Mouse (Mus musculus): ENCODE measurements around the gene Gabbr2.
"Not testable (repeated sequence)": the region's sequence is repeated elsewhere in the genome, so short reads cannot be mapped to it uniquely, and the experiment has no call there.

Gabbr2 gene

DNA sequence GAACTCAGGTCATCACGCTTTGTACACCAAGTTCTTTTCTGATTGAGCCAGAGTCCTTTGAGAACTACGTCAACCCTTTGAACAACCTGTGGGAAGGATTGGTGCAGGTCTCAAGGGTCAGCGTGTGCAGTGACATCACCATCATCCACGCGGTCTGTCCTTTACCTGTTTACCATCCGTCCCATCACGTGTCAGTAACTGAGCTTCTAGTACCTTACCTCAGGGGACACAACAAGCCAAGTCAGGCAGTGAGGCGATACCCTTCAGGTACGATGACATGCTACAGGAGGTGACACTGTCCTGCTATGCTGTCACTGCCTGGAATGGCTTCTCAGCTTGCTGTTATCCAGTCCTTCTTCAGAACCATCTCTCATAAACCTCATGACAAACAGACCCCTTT is 330.2 kb downstream of the Gabbr2 start:
- in situ Hi-C loops (cut with MboI, MseI), result no loop called here

DNA sequence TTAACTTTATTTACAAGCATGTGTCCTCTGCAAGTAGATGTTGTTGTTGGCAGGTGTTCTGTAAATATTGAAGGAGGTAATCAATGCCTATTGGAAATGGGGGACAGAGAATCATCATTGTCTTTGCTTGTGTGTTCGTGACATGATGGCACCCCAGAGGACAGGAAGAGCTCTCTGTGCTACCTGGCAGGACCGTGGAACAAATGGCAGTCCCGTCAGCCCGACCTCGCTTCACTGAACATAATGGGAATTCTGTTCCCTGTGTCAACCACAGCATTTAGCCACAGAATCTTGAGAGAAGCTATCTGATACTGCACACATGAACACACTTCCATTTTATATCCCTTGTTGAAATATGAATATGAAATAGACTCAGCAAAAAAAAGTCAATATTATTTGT is 332.7 kb downstream of the Gabbr2 start:
- in situ Hi-C loops (cut with MboI, MseI), result no loop called here

DNA sequence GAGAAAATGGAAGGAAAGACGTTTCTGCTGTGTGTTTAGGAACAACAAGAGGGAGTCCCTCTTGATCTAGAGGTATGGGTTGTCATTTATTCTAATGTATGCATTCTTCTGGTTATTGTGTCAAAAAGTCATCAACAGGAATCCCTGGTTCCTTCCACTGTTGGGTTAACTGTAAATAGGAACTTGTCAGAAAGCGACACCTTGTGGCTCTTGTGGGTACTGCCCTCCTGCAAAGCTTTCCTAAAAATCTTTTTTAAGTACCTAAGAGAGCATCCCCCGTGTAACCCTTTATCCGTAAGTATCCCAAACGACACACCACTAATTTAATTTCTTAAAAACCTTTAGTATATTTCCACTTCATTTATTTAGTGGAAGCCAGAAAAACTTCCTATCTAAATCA is 334.6 kb downstream of the Gabbr2 start:
- in situ Hi-C loops (cut with MboI, MseI), result no loop called here

DNA sequence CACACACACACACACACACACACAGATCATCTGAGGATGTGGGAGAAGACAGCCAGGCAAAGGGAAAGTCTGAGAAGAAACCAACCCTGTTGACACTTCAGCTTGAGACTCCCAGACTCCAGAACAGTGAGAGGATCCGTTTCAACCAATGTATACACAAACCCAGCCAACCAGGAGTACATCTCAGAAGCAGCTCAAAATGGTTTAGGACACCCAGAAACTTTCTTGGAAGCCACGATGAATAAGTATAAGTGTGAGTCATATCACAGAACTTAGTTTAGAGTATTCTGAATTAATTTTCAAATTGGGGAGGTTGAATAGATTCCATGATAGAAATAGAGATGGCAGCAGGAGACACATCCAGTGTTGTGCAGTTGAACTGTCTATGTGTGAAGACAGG is 335.7 kb downstream of the Gabbr2 start:
- in situ Hi-C loops (cut with MboI, MseI), result no loop called here

DNA sequence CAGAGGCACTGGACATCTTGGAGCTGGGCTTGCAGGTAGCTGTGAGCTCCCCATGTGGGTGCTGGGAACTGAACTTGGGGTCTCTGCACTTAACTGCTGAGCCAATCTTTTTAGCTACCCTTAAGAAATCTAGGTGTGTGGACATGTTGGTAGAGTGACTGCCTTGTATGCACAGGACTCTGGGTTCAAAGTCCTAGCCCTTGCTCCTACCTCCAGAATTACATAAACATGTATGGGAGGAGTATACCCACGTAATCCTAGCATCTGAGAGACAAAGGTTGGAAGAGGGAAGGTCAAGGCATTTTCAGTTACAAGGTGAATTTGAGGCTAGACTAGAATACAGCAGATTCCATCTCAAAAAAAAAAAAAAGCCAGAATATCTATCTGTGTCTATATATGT is 336.4 kb downstream of the Gabbr2 start:
- in situ Hi-C loops (cut with MboI, MseI), result no loop called here

DNA sequence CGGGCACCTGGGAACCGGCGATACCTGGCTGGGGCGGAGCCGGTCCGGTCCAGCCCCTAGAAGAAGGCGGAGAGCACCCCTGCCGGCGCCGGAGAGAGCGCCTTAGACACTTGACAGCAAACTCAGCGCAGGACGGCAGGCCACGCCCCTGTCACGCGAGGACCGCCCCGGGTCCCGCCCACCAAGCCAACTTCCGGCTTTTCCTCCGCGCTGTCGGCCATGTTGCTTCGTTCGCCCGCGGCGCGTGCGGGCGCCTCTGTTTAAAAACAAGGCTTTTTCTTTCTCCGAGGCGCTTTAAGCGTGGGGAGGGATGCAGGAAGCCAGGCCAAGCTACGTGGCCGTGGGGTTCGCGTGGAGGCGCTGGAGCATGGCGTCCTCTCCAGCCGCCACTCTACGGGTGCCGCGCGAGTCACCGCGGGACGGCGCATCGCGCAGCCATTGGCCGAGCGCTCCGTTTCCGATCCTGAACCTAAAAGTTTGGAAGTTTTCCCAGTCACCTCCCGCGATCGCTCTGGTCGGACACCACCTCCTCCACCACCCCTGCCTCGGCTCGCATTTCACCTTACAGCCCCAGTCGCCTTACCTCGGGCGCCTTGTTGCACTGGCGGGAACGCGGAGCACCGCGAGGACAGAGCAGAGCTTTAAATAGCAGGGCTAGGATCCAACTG is 341.5 kb downstream of the Gabbr2 start, which contains the start of gene Tbc1d2:
Gene Tbc1d2 (minus strand): TSS at position 124 of the 668 bp plus-strand sequence.
- in situ Hi-C loops (cut with MboI, MseI), result no loop called here

DNA sequence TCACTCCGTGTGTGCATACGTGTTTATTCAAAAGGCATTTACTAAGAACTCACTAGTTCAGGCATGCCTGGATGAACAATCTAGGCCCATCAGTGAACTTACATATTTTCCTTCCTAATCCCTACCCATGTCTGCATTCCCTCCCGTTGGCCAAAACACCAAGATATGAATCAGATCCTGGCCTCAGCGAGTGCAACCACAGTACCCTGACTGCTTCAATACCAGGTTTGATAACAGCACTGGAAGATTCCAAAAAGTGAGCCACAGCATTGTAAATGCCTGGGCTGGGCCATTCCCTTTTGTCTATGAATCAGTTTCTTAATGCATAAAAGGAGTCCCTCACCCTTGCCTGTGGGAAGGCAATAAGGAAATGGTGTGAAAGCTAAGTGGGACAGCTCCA is 342.5 kb downstream of the Gabbr2 start:
- in situ Hi-C loops (cut with MboI, MseI), result loop anchor here (5.0 kb wide), 1 partner anchor 37 kb away; no protein-coding TSS in a partner anchor

DNA sequence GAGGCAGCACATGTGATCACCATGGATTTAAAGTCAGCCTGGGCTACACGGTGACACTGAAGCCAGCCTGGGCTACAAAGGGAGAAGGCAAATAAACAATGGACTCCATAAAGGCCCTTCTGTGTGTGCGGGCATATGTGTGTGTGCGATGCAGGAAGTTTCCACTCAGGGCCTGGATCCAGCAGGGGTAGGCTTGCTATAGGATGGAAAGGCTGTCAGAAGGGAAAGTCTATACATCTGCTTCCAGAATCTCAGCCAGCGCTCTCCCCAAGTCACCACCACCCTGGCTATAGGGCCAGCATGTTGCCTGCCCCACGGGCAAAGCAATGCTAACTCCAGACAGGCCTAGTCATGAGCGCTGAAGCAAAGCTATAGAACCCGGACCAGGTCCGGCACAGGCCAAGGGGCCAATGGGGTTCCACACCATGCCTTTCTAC is 348.0 kb downstream of the Gabbr2 start:
- in situ Hi-C loops (cut with MboI, MseI), result no loop called here

DNA sequence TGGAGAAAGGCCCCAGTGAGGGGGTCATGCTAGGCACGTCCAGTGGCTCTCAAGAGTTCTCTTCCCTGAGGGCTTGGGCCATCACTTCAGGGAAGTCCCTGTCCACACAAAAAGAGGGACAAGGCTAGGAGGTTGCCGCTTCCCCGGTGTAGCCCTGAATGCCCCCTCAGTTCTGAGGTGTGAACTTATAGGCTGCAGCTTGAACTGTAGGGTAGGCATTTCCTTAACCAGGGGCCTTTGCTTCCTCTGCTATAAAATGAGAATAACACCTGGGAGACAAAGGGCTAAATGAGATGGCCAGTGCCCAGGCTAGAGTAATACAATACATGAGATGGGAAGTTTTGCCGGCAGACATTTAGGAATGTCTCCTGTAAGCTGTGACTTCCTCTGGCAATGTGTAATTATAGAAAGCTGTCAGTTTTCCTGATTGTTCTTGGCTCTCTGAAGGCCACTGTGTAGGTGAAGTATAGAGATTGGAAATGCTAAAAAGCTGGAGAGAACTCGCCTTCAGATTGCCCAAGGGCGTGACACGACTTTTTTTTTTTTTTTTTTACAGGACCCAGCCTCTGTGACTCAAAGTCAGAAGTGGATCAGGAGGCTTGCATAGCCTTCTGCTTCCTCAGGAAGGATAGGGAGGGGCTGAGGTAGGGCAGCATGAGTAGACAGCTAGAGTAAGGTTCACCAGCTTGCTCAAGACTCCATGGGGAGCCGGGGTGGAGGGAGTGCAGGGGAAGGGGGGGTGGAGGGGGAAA is 348.6 kb downstream of the Gabbr2 start:
- in situ Hi-C loops (cut with MboI, MseI), result no loop called here

DNA sequence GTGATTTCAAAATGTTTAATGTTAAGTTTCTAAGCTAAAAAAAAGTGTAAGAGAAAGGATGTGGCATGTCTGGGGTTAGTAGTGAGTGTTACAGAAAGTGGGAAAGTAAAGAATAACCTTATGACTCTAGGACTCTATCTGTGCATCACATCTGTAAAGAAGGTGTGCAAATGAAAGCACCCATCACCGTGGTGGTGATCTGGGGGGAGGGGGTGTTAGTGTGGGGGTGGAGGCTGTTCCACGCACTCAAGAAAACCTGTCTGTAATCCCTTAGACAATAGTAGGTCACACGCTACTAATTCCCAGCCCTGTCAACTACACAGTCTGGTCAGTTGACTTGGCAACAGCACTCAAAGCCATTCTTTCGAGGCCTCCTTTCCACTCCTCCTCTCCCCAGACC is 350.4 kb downstream of the Gabbr2 start:
- in situ Hi-C loops (cut with MboI, MseI), result no loop called here

DNA sequence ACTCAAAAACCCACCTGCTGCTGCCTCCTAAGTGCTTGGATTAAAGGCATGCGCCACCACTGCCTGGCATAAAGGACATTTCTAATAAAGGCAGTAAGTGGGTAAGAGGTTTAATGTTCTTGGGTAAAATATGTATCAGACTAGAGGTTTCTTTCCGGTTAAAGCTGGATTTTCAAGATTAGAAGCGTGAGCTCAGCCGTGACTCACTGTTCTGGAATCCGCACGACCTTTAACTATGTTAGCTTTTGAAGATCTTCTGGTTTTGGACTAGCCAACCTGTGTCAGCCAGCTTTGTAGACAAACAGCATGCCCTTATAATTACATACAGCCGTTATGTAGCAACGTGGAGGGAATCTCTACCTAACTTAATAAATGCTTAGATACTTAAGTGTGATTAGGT is 351.8 kb downstream of the Gabbr2 start:
- in situ Hi-C loops (cut with MboI, MseI), result no loop called here

DNA sequence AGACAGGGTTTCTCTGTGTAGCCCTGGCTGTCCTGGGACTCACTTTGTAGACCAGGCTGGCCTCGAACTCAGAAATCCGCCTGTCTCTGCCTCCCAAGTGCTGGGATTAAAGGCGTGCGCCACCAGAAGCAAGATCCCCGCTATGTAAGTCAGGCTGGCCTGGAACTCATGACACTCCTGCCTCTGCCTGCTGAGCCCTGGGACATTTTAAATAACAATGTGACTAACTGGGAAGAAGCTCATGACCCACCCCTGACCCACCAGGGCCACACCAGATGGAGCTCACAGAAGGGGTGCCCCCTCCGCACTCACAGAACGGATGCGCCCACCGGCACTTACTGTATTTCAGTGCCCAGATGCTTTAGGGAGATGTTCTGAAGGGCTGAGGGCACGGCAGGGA is 354.4 kb downstream of the Gabbr2 start:
- in situ Hi-C loops (cut with MboI, MseI), result not testable (repeated sequence)

DNA sequence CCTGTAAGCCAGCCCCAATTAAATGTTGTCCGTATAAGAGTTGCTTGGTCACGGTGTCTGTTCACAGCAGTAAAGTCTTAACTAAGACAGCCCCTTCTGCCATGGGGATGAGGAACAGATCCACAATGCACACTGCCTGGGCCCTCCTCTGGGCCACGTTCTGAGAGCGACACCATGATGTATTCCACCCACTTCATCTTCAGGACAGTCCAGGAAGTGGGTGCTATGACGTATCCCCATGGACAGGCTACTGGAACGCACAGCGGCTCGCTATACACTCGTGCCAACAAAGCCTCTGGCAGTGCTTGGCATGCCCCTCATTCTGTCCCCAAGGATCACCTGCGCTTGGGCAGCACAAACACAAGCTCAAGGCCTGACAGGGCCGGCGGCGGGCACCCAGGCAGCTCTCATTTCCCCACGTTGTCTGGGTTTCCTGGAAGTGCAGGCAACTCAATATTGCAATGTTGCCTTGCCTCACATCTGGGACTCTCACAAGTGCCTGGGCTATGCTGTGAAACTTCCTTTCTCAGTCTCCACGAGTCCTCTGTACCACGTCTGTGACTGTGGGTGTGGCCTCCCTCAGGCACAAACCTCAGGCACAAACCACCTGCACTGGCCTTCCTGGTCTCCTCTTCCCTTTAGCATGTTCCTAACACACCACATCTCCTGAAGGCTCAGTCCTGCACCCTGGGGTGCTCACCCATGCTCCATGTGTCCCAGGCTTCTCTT is 355.8 kb downstream of the Gabbr2 start:
- in situ Hi-C loops (cut with MboI, MseI), result no loop called here

DNA sequence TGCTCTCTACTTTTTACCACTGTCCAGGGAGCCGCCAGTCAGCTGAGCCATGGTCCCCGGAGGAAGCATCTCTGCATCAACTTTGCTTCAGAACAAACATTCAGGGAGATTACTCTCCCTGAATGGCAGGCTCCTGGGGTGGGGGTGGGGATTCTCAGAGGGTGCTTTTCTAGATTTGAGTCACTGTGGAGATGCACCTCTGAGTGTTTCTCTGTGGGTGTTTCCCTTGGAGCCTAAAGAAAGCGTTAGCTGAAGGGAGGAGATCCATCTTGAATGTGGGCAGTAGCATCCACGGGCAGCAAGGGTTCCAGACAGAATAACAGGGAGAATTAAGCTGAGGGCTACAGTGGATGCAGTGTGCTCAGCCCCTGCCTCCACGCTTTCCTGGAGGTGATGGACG is 356.8 kb downstream of the Gabbr2 start:
- in situ Hi-C loops (cut with MboI, MseI), result no loop called here

DNA sequence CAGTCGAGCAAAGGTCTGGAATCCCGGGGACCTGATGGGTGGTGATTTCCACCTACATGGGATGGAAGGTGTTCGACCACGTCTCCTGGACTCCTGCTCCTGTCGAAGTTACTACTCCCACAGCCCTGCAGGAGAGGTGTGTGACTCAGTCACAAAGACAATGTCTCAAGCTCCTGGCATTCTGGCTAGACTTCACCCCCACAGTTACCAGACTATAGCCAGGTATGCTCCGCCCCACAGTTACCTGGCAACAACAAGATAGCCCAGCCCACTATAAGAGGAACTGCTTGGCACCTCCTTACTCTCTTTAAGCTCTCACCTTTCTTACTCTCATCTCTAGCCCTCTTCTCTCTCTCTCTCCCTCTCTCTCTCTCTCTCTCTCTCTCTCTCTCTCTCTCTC is 358.1 kb downstream of the Gabbr2 start:
- in situ Hi-C loops (cut with MboI, MseI), result not testable (repeated sequence)

DNA sequence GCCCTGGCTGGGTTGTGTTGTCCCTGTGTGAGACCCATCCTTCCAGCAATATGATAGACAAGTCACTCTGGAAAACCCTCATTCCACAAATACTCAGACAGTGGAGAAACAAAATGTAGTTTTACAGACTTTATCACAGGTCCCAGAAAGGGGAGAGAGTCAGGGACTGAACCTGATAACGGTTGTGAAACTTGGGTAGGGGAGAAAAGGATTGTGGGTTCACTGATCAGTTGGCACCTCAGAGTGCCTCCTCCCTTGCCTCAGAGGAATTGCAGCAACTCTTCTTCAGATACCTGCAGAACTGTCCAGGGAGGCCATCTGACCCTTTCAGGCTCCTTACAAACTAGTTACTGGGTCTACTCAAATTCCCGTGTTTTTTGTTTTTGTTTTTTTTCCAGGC is 359.2 kb downstream of the Gabbr2 start:
- in situ Hi-C loops (cut with MboI, MseI), result no loop called here

DNA sequence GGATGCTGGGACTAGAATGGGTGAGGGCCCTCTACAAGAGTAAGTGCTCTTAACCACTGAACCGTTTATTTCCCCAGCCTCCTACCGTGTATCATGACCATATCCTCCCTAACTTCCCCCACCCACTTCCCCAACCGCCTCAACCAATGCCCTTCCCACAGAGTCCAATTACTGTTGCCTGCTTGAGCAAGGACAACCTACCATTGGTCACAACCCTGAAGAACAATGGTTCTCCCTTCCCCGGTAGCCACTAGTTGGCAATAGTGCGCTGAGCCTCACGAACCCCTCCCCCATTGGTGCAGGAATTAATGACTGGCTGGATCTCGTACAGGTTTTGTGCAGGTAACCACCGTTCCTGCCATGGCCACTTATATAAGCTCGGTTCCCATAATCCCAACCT is 361.3 kb downstream of the Gabbr2 start:
- in situ Hi-C loops (cut with MboI, MseI), result no loop called here

DNA sequence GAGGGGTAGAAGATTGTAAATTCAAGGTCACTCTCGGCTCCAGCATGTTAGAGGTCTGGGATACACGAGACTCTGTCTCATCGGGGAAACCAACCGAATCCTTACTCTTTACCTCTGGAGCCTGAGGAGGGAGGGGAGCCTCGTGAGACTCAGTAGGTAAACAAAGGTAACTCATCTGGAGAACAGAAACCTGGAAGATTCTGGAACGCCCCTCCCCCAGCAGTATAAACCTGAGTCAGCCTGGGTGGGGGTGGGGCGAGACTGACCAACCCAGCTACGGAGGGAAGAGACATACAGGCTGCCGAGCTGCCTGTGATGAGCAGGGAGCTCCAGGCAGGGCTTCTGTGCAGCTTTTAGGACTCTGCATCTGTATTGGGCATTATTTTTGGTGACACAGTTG is 362.8 kb downstream of the Gabbr2 start:
- in situ Hi-C loops (cut with MboI, MseI), result no loop called here

DNA sequence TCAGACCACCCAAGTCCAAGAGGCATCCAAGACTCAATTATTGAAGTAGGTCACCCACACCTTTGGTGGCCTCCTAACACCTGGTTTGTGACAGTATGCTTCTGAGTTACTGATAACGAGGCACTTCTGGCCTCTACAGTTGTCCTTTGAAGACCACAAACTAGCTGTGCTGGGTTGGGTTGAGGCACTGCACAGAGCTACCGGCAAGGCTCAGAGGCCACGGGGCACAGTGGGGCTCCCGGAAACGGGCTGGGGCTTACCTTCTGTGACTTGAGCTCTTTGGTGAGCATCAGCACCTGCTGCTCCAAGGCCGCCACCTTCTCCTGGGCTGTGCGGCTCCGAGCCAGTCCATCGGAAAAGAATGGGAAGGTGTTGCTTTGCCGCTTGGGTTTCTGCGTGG is 363.6 kb downstream of the Gabbr2 start:
- in situ Hi-C loops (cut with MboI, MseI), result no loop called here

DNA sequence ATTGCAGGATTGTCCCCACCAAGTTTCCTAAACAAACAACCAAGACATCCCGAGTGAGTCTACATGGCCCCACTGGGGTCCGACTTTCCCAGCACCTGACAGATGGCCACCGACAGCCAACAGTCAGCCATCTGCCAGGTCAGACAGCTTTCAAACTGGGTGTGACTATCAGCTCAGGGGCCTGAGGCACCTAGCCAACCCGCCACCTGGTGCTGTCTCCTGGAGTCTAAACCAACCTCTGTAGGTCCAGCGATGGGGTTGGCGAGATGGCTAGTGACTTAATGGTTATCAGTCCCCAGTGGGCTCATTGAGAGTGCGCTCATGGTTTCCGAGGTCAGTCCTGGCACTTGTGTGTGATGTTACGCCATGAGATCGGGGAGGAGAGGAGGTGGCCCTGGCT is 366.6 kb downstream of the Gabbr2 start:
- in situ Hi-C loops (cut with MboI, MseI), result no loop called here

DNA sequence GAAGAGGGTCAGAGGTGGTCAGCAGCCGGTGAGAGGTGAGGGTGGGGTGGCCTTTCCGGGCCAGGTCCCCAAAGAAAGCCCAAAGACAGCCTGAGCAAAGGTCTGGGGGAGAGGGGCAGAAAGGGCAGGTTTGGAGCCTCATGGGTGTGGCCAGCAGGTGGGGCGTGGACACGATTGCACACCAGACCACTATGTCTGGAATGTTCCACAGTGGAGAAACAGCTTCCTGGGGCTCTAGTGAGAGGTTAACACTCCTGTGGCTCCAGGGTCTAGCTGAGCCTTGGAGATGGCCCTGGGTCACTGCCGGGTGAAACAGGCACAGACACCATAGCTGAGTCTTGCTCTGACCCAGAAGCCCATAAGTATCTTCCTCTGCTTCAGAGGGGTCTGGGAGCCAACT is 368.7 kb downstream of the Gabbr2 start:
- in situ Hi-C loops (cut with MboI, MseI), result no loop called here

DNA sequence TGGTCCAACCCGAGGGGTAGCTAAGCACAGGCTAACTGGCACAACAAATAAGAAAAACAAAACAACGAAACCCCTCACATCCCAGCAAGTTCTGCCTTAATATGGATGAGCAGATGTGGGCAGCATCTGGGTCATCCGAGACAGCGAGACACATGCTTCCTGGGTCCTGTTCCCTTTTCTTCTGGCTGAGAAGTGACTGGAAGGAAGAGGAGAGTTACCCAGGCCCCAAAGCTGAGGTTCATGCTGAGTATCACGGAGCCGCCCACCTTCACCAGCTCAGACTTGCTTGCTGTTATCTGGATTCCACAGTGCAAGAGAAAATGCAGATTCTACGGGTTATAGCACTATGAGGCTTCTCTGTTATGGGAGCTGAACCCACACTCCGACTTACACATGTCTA is 370.7 kb downstream of the Gabbr2 start:
- in situ Hi-C loops (cut with MboI, MseI), result no loop called here

DNA sequence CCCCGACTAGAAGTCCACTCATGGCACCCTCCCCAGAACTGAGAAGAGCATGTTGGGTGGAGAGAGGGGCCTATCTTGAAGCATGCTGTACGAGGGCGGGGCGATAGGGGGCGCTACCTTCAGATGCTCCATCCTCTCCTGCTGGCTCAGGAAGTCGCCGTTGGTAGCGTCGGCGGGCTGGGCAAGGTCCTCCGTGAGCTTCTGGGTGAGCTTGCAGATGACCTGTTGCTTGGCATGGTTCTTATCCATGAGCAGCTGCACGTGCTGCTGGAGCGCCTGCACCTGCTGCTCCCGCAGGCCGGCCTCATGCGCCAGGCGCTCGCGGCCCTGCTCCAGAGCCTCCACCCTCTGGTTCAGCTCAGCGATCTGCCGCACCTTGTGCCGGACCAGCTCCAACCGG is 371.3 kb downstream of the Gabbr2 start:
- in situ Hi-C loops (cut with MboI, MseI), result no loop called here
